Mouse (Mus musculus): ENCODE results near the gene Tmco3.

GRCm38 (mm10) chr8:13306309-13306909 lies 18.4 kb downstream of the Tmco3 start:
- TF ChIP-seq CTCF (IDR thresholded peaks at IDR 0.05) (no peak), POLR2A (IDR thresholded peaks at IDR 0.05; ENCODE audit: insufficient read depth, low read depth, low read length) (no peak), EP300 (IDR thresholded peaks at IDR 0.05; ENCODE audit: insufficient read depth, low read depth, low read length) (no peak)

Measured in heart, adult 2 months (tissue).